Mouse (Mus musculus) brain, embryonic 18.5 days (tissue): ENCODE measurements around the gene Clec2d.
"Not testable (repeated sequence)": the region's sequence is repeated elsewhere in the genome, so short reads cannot be mapped to it uniquely, and the experiment has no call there.

Experiments used
- DNase-seq: peaks from one replicate; pipeline ENCODE4 v3.0.0-alpha.2; 2012; ENCODE audit warnings: low read depth, low spot score

The Clec2d gene

GRCm38 (mm10) chr6:129180403-129181169 is at the start of gene Clec2d:
Clec2d (plus strand) TSS chr6:129180615.
- DNase-seq = peak; percentile 50

- no peak for DNase-seq
Measured at GRCm38 (mm10) chr6:129132604-129133341, 47.6 kb upstream of the Clec2d start.

GRCm38 (mm10) chr6:129146812-129147211 is 33.6 kb upstream of the Clec2d start:
- no peak for DNase-seq

- DNase-seq = no peak
Measured at GRCm38 (mm10) chr6:129160103-129160502, 20.3 kb upstream of the Clec2d start.

GRCm38 (mm10) chr6:129161136-129161535 is 19.3 kb upstream of the Clec2d start:
- no peak for DNase-seq

- DNase-seq = no peak
Measured at GRCm38 (mm10) chr6:129161951-129162350, 18.5 kb upstream of the Clec2d start.

- DNase-seq = no peak
Measured at GRCm38 (mm10) chr6:129162587-129163159, 17.7 kb upstream of the Clec2d start.

GRCm38 (mm10) chr6:129163606-129164005 is 16.8 kb upstream of the Clec2d start:
- no peak for DNase-seq

GRCm38 (mm10) chr6:129170925-129171324 is 9.5 kb upstream of the Clec2d start:
- DNase-seq = no peak

GRCm38 (mm10) chr6:129171675-129172074 is 8.7 kb upstream of the Clec2d start:
- DNase-seq = no peak

GRCm38 (mm10) chr6:129174836-129175235 is 5.6 kb upstream of the Clec2d start:
- DNase-seq = no peak

GRCm38 (mm10) chr6:129175612-129176011 is 4.8 kb upstream of the Clec2d start:
- DNase-seq = no peak

GRCm38 (mm10) chr6:129176621-129177020 is 3.8 kb upstream of the Clec2d start:
- no peak for DNase-seq

GRCm38 (mm10) chr6:129179281-129179680 is 1.1 kb upstream of the Clec2d start:
- no peak for DNase-seq

GRCm38 (mm10) chr6:129179831-129180230 is 584 bp upstream of the Clec2d start:
- not testable (repeated sequence) for DNase-seq

GRCm38 (mm10) chr6:129181249-129181648 is 834 bp downstream of the Clec2d start:
- no peak for DNase-seq

- DNase-seq = no peak
Measured at GRCm38 (mm10) chr6:129181683-129182082, 1.3 kb downstream of the Clec2d start.

- no peak for DNase-seq
Measured at GRCm38 (mm10) chr6:129182518-129182917, 2.1 kb downstream of the Clec2d start.

GRCm38 (mm10) chr6:129184001-129184400 is 3.6 kb downstream of the Clec2d start:
- not testable (repeated sequence) for DNase-seq

GRCm38 (mm10) chr6:129184788-129185187 is 4.4 kb downstream of the Clec2d start:
- DNase-seq = no peak

GRCm38 (mm10) chr6:129186022-129186421 is 5.6 kb downstream of the Clec2d start:
- DNase-seq = no peak

GRCm38 (mm10) chr6:129186457-129187199 is 6.2 kb downstream of the Clec2d start:
- no peak for DNase-seq
